Mouse (Mus musculus) ES-Bruce4 (cell line): ENCODE results near the gene Fam172a.

Source experiments
- CTCF ChIP-seq: IDR thresholded peaks from one replicate; pipeline ENCODE4 v1.8.1; 2011; ENCODE audit warnings: low read depth, low read length
- EP300 ChIP-seq: IDR thresholded peaks from 2 replicates; pipeline ENCODE4 v1.6.1; 2011; ENCODE audit warnings: low read depth, low read length; ENCODE audit not compliant: insufficient read depth
- POLR2A ChIP-seq: IDR thresholded peaks from one replicate; pipeline ENCODE4 v1.8.1; 2011; ENCODE audit warnings: low read length; ENCODE audit not compliant: insufficient read depth

DNA sequence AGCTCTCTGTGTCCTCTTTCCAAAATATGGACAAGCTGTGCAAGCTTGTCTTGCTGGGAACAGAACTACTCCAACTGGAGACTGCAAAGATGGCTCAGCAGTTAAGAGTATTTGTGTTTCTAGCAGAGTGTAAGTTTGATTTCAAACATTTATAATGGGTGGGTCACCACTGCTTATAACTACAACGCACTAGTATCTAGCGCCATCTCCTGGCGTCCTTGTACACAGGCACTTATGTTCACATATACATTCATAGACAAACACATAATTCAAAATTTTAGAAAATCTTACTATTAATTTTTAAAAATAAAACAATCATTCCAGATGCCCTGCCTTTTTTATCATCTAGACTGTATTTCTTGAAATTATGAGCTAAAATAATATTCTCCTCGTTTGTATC, 147.0 kb downstream of the Fam172a start:
- no peak for TF ChIP-seq POLR2A
- TF ChIP-seq CTCF, result no peak
- no peak for TF ChIP-seq EP300
